ENCODE assay signal across 13 mouse cellular contexts in genomic region chr8:103199696-103200615, GRCm38 (mm10).
DNase-seq lines count a peak whose midpoint lies in the region; ATAC-seq and TF ChIP-seq lines count a peak whose summit lies in the region.
"Had no signal": no experiment of that assay in that cellular context is flagged by ENCODE, and none has a peak within 500 bp of the region (broad histone marks: within the 10 kb centered on the region; RNA-seq: fewer than 3 reads in every experiment).

No protein-coding gene starts in this region.

- no peaks in the 10 kb centered on the region for H3K36me3 ChIP-seq in forebrain, embryonic 14.5 days (ENCODE audit: control insufficient read depth, insufficient read depth, low read length)
- no peaks in the 10 kb centered on the region for H3K36me3 ChIP-seq in forebrain, embryonic 15.5 days
- no peaks in the 10 kb centered on the region for H3K36me3 ChIP-seq in lung, postnatal 0 days (ENCODE audit: insufficient read depth, low read length)
- H3K36me3 ChIP-seq in embryonic facial prominence, embryonic 14.5 days (ENCODE audit: control insufficient read depth, insufficient read depth, low read length) = no peaks in the 10 kb centered on the region
- H3K36me3 ChIP-seq in limb, embryonic 14.5 days (ENCODE audit: control insufficient read depth, insufficient read depth, low read length) = no peaks in the 10 kb centered on the region
- H3K36me3 ChIP-seq: kidney, embryonic 15.5 days had no signal

- TF ChIP-seq CTCF in lung, postnatal 0 days (IDR thresholded peaks at IDR 0.05) = no peak

- no peak overlapping the region for H3K9ac ChIP-seq in forebrain, embryonic 14.5 days (ENCODE audit: low read length)
- H3K9ac ChIP-seq in forebrain, embryonic 15.5 days (replicated peaks) = no peak overlapping the region
- no peak overlapping the region for H3K9ac ChIP-seq in lung, postnatal 0 days (replicated peaks; ENCODE audit: low read depth)
- no peak overlapping the region for H3K9ac ChIP-seq in embryonic facial prominence, embryonic 14.5 days (ENCODE audit: low read depth, low read length)
- no peak overlapping the region for H3K9ac ChIP-seq in limb, embryonic 14.5 days (ENCODE audit: low read depth, low read length, severe bottlenecking)
- H3K9ac ChIP-seq: kidney, embryonic 15.5 days had no signal

- no peaks in the 10 kb centered on the region for H3K9me3 ChIP-seq in forebrain, embryonic 14.5 days (replicated peaks; ENCODE audit: control insufficient read depth, low read length)
- no peaks in the 10 kb centered on the region for H3K9me3 ChIP-seq in forebrain, embryonic 15.5 days
- no peaks in the 10 kb centered on the region for H3K9me3 ChIP-seq in lung, postnatal 0 days (ENCODE audit: low read length)
- H3K9me3 ChIP-seq in embryonic facial prominence, embryonic 14.5 days (ENCODE audit: control insufficient read depth, low read length) = no peaks in the 10 kb centered on the region
- no peaks in the 10 kb centered on the region for H3K9me3 ChIP-seq in limb, embryonic 14.5 days (ENCODE audit: control insufficient read depth, low read length)
- H3K9me3 ChIP-seq: kidney, embryonic 15.5 days had no signal

- TF ChIP-seq EP300 in lung, postnatal 0 days (IDR thresholded peaks at IDR 0.05) = no peak

- H3K27ac ChIP-seq in forebrain, embryonic 14.5 days (ENCODE audit: low read depth, low read length) = no peak overlapping the region
- H3K27ac ChIP-seq in forebrain, embryonic 15.5 days (replicated peaks) = no peak overlapping the region
- H3K27ac ChIP-seq in lung, postnatal 0 days (ENCODE audit: low read length) = no peak overlapping the region
- peak overlapping the region; percentile 54 for H3K27ac ChIP-seq in embryonic facial prominence, embryonic 14.5 days (replicated peaks; ENCODE audit: low read depth, low read length)
- H3K27ac ChIP-seq in limb, embryonic 14.5 days (replicated peaks; ENCODE audit: low read depth, low read length) = no peak overlapping the region
- H3K27ac ChIP-seq: kidney, embryonic 15.5 days had no signal

- peak; percentile 20 for DNase-seq in forebrain, embryonic 14.5 days (ENCODE audit: low spot score)
- DNase-seq in lung, postnatal 0 days (ENCODE audit: low spot score) = no peak
- no peak for DNase-seq in lung, postnatal 14 days
- DNase-seq in embryonic facial prominence, embryonic 14.5 days (ENCODE audit: low spot score) = peak; percentile 87
- peak; percentile 83 for DNase-seq in limb, embryonic 14.5 days (ENCODE audit: low spot score)
- no peak for DNase-seq in left cerebral cortex, adult 11 months (ENCODE audit: low spot score)
- no peak for DNase-seq in gastrocnemius, postnatal 4 days (ENCODE audit: low spot score in 2 of 2)
- DNase-seq: cerebellum, postnatal 10 days; heart, postnatal 4 days; thymus, postnatal 25 days had no signal

- H3K4me2 ChIP-seq in forebrain, embryonic 14.5 days (ENCODE audit: low read length) = no peak overlapping the region
- H3K4me2 ChIP-seq in forebrain, embryonic 15.5 days (replicated peaks) = no peak overlapping the region
- no peak overlapping the region for H3K4me2 ChIP-seq in lung, postnatal 0 days (replicated peaks; ENCODE audit: low read depth, low read length)
- H3K4me2 ChIP-seq in embryonic facial prominence, embryonic 14.5 days (ENCODE audit: low read depth, low read length) = no peak overlapping the region
- no peak overlapping the region; the same call in 1 of the 2 replicates for H3K4me2 ChIP-seq in limb, embryonic 14.5 days (replicated peaks; ENCODE audit: low read depth, low read length, severe bottlenecking)
- H3K4me2 ChIP-seq: heart, embryonic 11.5 days; kidney, embryonic 15.5 days had no signal

- no peak for TF ChIP-seq POLR2A in limb, embryonic 14.5 days (IDR thresholded peaks at IDR 0.05; ENCODE audit: borderline replicate concordance, extremely low read depth, insufficient read depth, insufficient read length)

- H3K27me3 ChIP-seq in forebrain, embryonic 14.5 days (replicated peaks; ENCODE audit: control insufficient read depth, insufficient read depth, low read length) = no peaks in the 10 kb centered on the region
- no peaks in the 10 kb centered on the region for H3K27me3 ChIP-seq in forebrain, embryonic 15.5 days
- no peaks in the 10 kb centered on the region for H3K27me3 ChIP-seq in lung, postnatal 0 days (replicated peaks; ENCODE audit: insufficient read depth, low read length)
- H3K27me3 ChIP-seq in embryonic facial prominence, embryonic 14.5 days (replicated peaks; ENCODE audit: control insufficient read depth, insufficient read depth, low read length) = no peaks in the 10 kb centered on the region
- no peaks in the 10 kb centered on the region for H3K27me3 ChIP-seq in limb, embryonic 14.5 days (ENCODE audit: control insufficient read depth, insufficient read depth, low read length)
- H3K27me3 ChIP-seq: kidney, embryonic 15.5 days had no signal

- H3K4me1 ChIP-seq in forebrain, embryonic 14.5 days (ENCODE audit: control insufficient read depth, insufficient read depth, low read length) = no peaks in the 10 kb centered on the region
- 0 out of 2 replicates have a peak, but pooled peaks cover 2% of the 10 kb centered on the region for H3K4me1 ChIP-seq in forebrain, embryonic 15.5 days
- H3K4me1 ChIP-seq in lung, postnatal 0 days (ENCODE audit: insufficient read depth, low read depth, low read length) = no peaks in the 10 kb centered on the region
- peaks cover 11% of the 10 kb centered on the region for H3K4me1 ChIP-seq in embryonic facial prominence, embryonic 14.5 days (ENCODE audit: control insufficient read depth, insufficient read depth, low read length)
- H3K4me1 ChIP-seq in limb, embryonic 14.5 days (ENCODE audit: control insufficient read depth, insufficient read depth, low read length) = peaks cover 15% of the 10 kb centered on the region
- H3K4me1 ChIP-seq: kidney, embryonic 15.5 days had no signal

- H3K4me3 ChIP-seq in forebrain, embryonic 14.5 days (ENCODE audit: low read depth, low read length) = no peak overlapping the region
- no peak overlapping the region for H3K4me3 ChIP-seq in forebrain, embryonic 15.5 days
- no peak overlapping the region for H3K4me3 ChIP-seq in lung, postnatal 0 days (ENCODE audit: low read depth, low read length)
- no peak overlapping the region for H3K4me3 ChIP-seq in embryonic facial prominence, embryonic 14.5 days (ENCODE audit: low read depth, low read length)
- H3K4me3 ChIP-seq in limb, embryonic 14.5 days (replicated peaks; ENCODE audit: low read length) = no peak overlapping the region
- H3K4me3 ChIP-seq: kidney, embryonic 15.5 days had no signal

- ATAC-seq in forebrain, embryonic 14.5 days = no peak
- ATAC-seq in forebrain, embryonic 15.5 days (replicated peaks) = no peak
- ATAC-seq in lung, postnatal 0 days = 0 out of 2 replicates have a peak, but pooled peaks have one; percentile 8
- ATAC-seq in embryonic facial prominence, embryonic 14.5 days (ENCODE audit: low read depth) = peak; percentile 71
- peak; percentile 85 for ATAC-seq in limb, embryonic 14.5 days (ENCODE audit: low FRiP score, low read depth)

- 76% methylated on average over 11 of the region's 11 CpGs for WGBS in forebrain, embryonic 14.5 days
- WGBS in forebrain, embryonic 15.5 days = 66% methylated on average over 11 of the region's 11 CpGs
- 51% methylated on average over 11 of the region's 11 CpGs for WGBS in lung, postnatal 0 days
- WGBS in embryonic facial prominence, embryonic 14.5 days = 33% methylated on average over 11 of the region's 11 CpGs
- WGBS in limb, embryonic 14.5 days = 40% methylated on average over 11 of the region's 11 CpGs

Comparison
In these comparisons a context has a peak if more than half of its experiments do, and no peak if none do; other contexts are left out.
1. ATAC-seq: peak in lung, postnatal 0 days (single experiment), embryonic facial prominence, embryonic 14.5 days (single experiment) and limb, embryonic 14.5 days (single experiment); none in forebrain, embryonic 14.5 days (single experiment) and forebrain, embryonic 15.5 days (single experiment).
2. DNase-seq: peak in forebrain, embryonic 14.5 days (single experiment), embryonic facial prominence, embryonic 14.5 days (single experiment) and limb, embryonic 14.5 days (single experiment); none in lung, postnatal 0 days (single experiment), lung, postnatal 14 days (single experiment), left cerebral cortex, adult 11 months (single experiment) and gastrocnemius, postnatal 4 days (0 of 2).